Mouse (Mus musculus) spleen, embryonic (tissue): ENCODE measurements around the gene Parl.

Experiments used
- CTCF ChIA-PET: fragments of 350-600 bp; sonication (Branson Sonifier 250); formaldehyde crosslinking; loops from one replicate; lab custom pipeline; 2022; lab: Charles Lee

The Parl gene

GRCm38 (mm10) chr16:20301770-20302649 is at the start of gene Parl:
Parl (minus strand) TSS chr16:20302387.
- CTCF ChIA-PET, result no interaction called here

GRCm38 (mm10) chr16:20345464-20345863 is 43.3 kb upstream of the Parl start:
- CTCF ChIA-PET, result no interaction called here

- CTCF ChIA-PET, result no interaction called here
These were observed 36.4 kb upstream of the Parl start for GRCm38 (mm10) chr16:20338616-20339015.

- CTCF ChIA-PET, result no interaction called here
These were observed 32.7 kb upstream of the Parl start for GRCm38 (mm10) chr16:20334918-20335317.

- CTCF ChIA-PET, result no interaction called here
These were observed 26.1 kb upstream of the Parl start for GRCm38 (mm10) chr16:20328306-20328705.

- CTCF ChIA-PET, result no interaction called here
These were observed 23.1 kb upstream of the Parl start, which contains the start of gene Cyp2ab1 for GRCm38 (mm10) chr16:20325286-20325685. Cyp2ab1 (minus strand) TSS chr16:20325404.

- CTCF ChIA-PET, result interaction anchor here (0.6 kb wide), 1 partner anchor 32 kb away, joined by 3 read pairs; no protein-coding TSS in a partner anchor
These were observed 21.7 kb upstream of the Parl start for GRCm38 (mm10) chr16:20323907-20324306.

- CTCF ChIA-PET, result no interaction called here
These were observed 20.1 kb upstream of the Parl start for GRCm38 (mm10) chr16:20322274-20322673.

GRCm38 (mm10) chr16:20316770-20317169 is 14.6 kb upstream of the Parl start:
- CTCF ChIA-PET, result interaction anchor here (0.5 kb wide), 1 partner anchor 102 kb away, joined by 28 read pairs; no protein-coding TSS in a partner anchor

GRCm38 (mm10) chr16:20315266-20315665 is 13.1 kb upstream of the Parl start:
- CTCF ChIA-PET, result no interaction called here

GRCm38 (mm10) chr16:20312272-20312671 is 10.1 kb upstream of the Parl start:
- CTCF ChIA-PET, result no interaction called here

GRCm38 (mm10) chr16:20300076-20300475 is 2.1 kb downstream of the Parl start:
- CTCF ChIA-PET, result no interaction called here

GRCm38 (mm10) chr16:20280238-20280637 is 21.9 kb downstream of the Parl start:
- CTCF ChIA-PET, result no interaction called here

- CTCF ChIA-PET, result no interaction called here
These were observed 22.8 kb downstream of the Parl start for GRCm38 (mm10) chr16:20279395-20279794.

- CTCF ChIA-PET, result no interaction called here
These were observed 29.2 kb downstream of the Parl start for GRCm38 (mm10) chr16:20272994-20273393.

GRCm38 (mm10) chr16:20271339-20271738 is 30.8 kb downstream of the Parl start:
- CTCF ChIA-PET, result interaction anchor here (0.6 kb wide), 1 partner anchor 32 kb away, joined by 21 read pairs; no protein-coding TSS in a partner anchor

- CTCF ChIA-PET, result no interaction called here
These were observed 37.1 kb downstream of the Parl start for GRCm38 (mm10) chr16:20265089-20265488.

GRCm38 (mm10) chr16:20257926-20258325 is 44.3 kb downstream of the Parl start:
- CTCF ChIA-PET, result interaction anchor here (0.6 kb wide), 1 partner anchor 1681 kb away, joined by 3 read pairs; no protein-coding TSS in a partner anchor

GRCm38 (mm10) chr16:20248442-20249174 is 53.6 kb downstream of the Parl start:
- CTCF ChIA-PET, result no interaction called here

GRCm38 (mm10) chr16:20247103-20247502 is 55.1 kb downstream of the Parl start:
- CTCF ChIA-PET, result no interaction called here

GRCm38 (mm10) chr16:20240468-20241414 is 61.4 kb downstream of the Parl start, which contains the start of gene Map6d1:
Map6d1 (minus strand) TSS chr16:20241358.
- CTCF ChIA-PET, result no interaction called here
